Mouse (Mus musculus): Measurements from ENCODE around the gene Rbfox1. TPM values are rescaled to one million over a fixed set of nuclear protein-coding genes. Genes with fewer than 3 reads are reported as not detected.

Rbfox1 gene
- polyA plus RNA-seq, 1 experiment from 2014 or later: 1.9 TPM

- H3K36me3 ChIP-seq (ENCODE audit: control insufficient read depth, insufficient read depth, low read length): no peaks in the 10 kb centered on the region
- H3K4me1 ChIP-seq (replicated peaks; ENCODE audit: control insufficient read depth, insufficient read depth): no peaks in the 10 kb centered on the region
- no peaks in the 10 kb centered on the region for H3K27me3 ChIP-seq (ENCODE audit: control insufficient read depth, insufficient read depth, low read length)
- no peak overlapping the region for H3K4me3 ChIP-seq (ENCODE audit: low read depth, low read length)
- 69% methylated on average over 1 of the region's 1 CpGs for WGBS
- no peak overlapping the region for H3K27ac ChIP-seq (replicated peaks)
- H3K9ac ChIP-seq (ENCODE audit: low read length): no peak overlapping the region
- H3K4me2 ChIP-seq (replicated peaks; ENCODE audit: low read depth): no peak overlapping the region
- ATAC-seq (ENCODE audit: low FRiP score, low TSS enrichment): no peak
- no peak for DNase-seq (ENCODE audit: low spot score)
- TF ChIP-seq EP300 (optimal IDR thresholded peaks at IDR 0.05) (no peak), CTCF (IDR thresholded peaks at IDR 0.05; ENCODE audit: low read depth) (no peak)
- no peaks in the 10 kb centered on the region for H3K9me3 ChIP-seq (ENCODE audit: control insufficient read depth, low read length)
Measured at GRCm38 (mm10) chr16:5945682-5946081, 60.5 kb downstream of the Rbfox1 start.

GRCm38 (mm10) chr16:5953106-5953505 is 68.0 kb downstream of the Rbfox1 start:
- Histone ChIP-seq H3K9ac (ENCODE audit: low read length) (no peak overlapping the region), H3K36me3 (ENCODE audit: control insufficient read depth, insufficient read depth, low read length) (no peaks in the 10 kb centered on the region), H3K27ac (replicated peaks) (no peak overlapping the region), H3K9me3 (ENCODE audit: control insufficient read depth, low read length) (no peaks in the 10 kb centered on the region), H3K27me3 (ENCODE audit: control insufficient read depth, insufficient read depth, low read length) (no peaks in the 10 kb centered on the region), H3K4me1 (replicated peaks; ENCODE audit: control insufficient read depth, insufficient read depth) (no peaks in the 10 kb centered on the region), H3K4me3 (ENCODE audit: low read depth, low read length) (no peak overlapping the region), H3K4me2 (replicated peaks; ENCODE audit: low read depth) (no peak overlapping the region)
- DNase-seq (ENCODE audit: low spot score): no peak
- no peak for ATAC-seq (ENCODE audit: low FRiP score, low TSS enrichment)
- TF ChIP-seq CTCF (IDR thresholded peaks at IDR 0.05; ENCODE audit: low read depth) (no peak), EP300 (optimal IDR thresholded peaks at IDR 0.05) (no peak)
- 58% methylated on average over 3 of the region's 3 CpGs for WGBS

GRCm38 (mm10) chr16:5957418-5957817 is 72.3 kb downstream of the Rbfox1 start:
- H3K27me3 ChIP-seq (ENCODE audit: control insufficient read depth, insufficient read depth, low read length): no peaks in the 10 kb centered on the region
- H3K4me1 ChIP-seq (replicated peaks; ENCODE audit: control insufficient read depth, insufficient read depth): no peaks in the 10 kb centered on the region
- no peaks in the 10 kb centered on the region for H3K9me3 ChIP-seq (ENCODE audit: control insufficient read depth, low read length)
- H3K4me2 ChIP-seq (replicated peaks; ENCODE audit: low read depth): no peak overlapping the region
- WGBS: 66% methylated on average over 4 of the region's 4 CpGs
- no peak overlapping the region for H3K27ac ChIP-seq (replicated peaks)
- ATAC-seq (ENCODE audit: low FRiP score, low TSS enrichment): no peak
- H3K4me3 ChIP-seq (ENCODE audit: low read depth, low read length): no peak overlapping the region
- DNase-seq (ENCODE audit: low spot score): no peak
- H3K9ac ChIP-seq (ENCODE audit: low read length): no peak overlapping the region
- TF ChIP-seq CTCF (IDR thresholded peaks at IDR 0.05; ENCODE audit: low read depth): no peak
- no peak for TF ChIP-seq EP300 (optimal IDR thresholded peaks at IDR 0.05)
- H3K36me3 ChIP-seq (ENCODE audit: control insufficient read depth, insufficient read depth, low read length): no peaks in the 10 kb centered on the region

GRCm38 (mm10) chr16:5961786-5962185 is 76.6 kb downstream of the Rbfox1 start:
- Histone ChIP-seq H3K27ac (replicated peaks) (no peak overlapping the region), H3K27me3 (ENCODE audit: control insufficient read depth, insufficient read depth, low read length) (no peaks in the 10 kb centered on the region), H3K36me3 (ENCODE audit: control insufficient read depth, insufficient read depth, low read length) (no peaks in the 10 kb centered on the region), H3K9me3 (ENCODE audit: control insufficient read depth, low read length) (no peaks in the 10 kb centered on the region), H3K4me2 (replicated peaks; ENCODE audit: low read depth) (no peak overlapping the region), H3K4me1 (replicated peaks; ENCODE audit: control insufficient read depth, insufficient read depth) (no peaks in the 10 kb centered on the region), H3K9ac (ENCODE audit: low read length) (no peak overlapping the region), H3K4me3 (ENCODE audit: low read depth, low read length) (no peak overlapping the region)
- ATAC-seq (ENCODE audit: low FRiP score, low TSS enrichment) (no peak), DNase-seq (ENCODE audit: low spot score) (no peak)
- WGBS: 72% methylated on average over 3 of the region's 3 CpGs
- TF ChIP-seq EP300 (optimal IDR thresholded peaks at IDR 0.05) (no peak), CTCF (IDR thresholded peaks at IDR 0.05; ENCODE audit: low read depth) (no peak)

GRCm38 (mm10) chr16:5974172-5974571 is 89.0 kb downstream of the Rbfox1 start:
- WGBS: 54% methylated on average over 2 of the region's 2 CpGs
- Histone ChIP-seq H3K36me3 (ENCODE audit: control insufficient read depth, insufficient read depth, low read length) (no peaks in the 10 kb centered on the region), H3K4me2 (replicated peaks; ENCODE audit: low read depth) (no peak overlapping the region), H3K9ac (ENCODE audit: low read length) (no peak overlapping the region), H3K27me3 (ENCODE audit: control insufficient read depth, insufficient read depth, low read length) (no peaks in the 10 kb centered on the region), H3K4me3 (ENCODE audit: low read depth, low read length) (no peak overlapping the region), H3K4me1 (replicated peaks; ENCODE audit: control insufficient read depth, insufficient read depth) (no peaks in the 10 kb centered on the region), H3K9me3 (ENCODE audit: control insufficient read depth, low read length) (no peaks in the 10 kb centered on the region), H3K27ac (replicated peaks) (no peak overlapping the region)
- no peak for TF ChIP-seq CTCF (IDR thresholded peaks at IDR 0.05; ENCODE audit: low read depth)
- TF ChIP-seq EP300 (optimal IDR thresholded peaks at IDR 0.05): no peak
- ATAC-seq (ENCODE audit: low FRiP score, low TSS enrichment) (no peak), DNase-seq (ENCODE audit: low spot score) (no peak)

- Histone ChIP-seq H3K27me3 (ENCODE audit: control insufficient read depth, insufficient read depth, low read length) (no peaks in the 10 kb centered on the region), H3K4me2 (replicated peaks; ENCODE audit: low read depth) (no peak overlapping the region), H3K4me1 (replicated peaks; ENCODE audit: control insufficient read depth, insufficient read depth) (no peaks in the 10 kb centered on the region), H3K36me3 (ENCODE audit: control insufficient read depth, insufficient read depth, low read length) (no peaks in the 10 kb centered on the region), H3K27ac (replicated peaks) (no peak overlapping the region), H3K9ac (ENCODE audit: low read length) (no peak overlapping the region), H3K9me3 (ENCODE audit: control insufficient read depth, low read length) (no peaks in the 10 kb centered on the region), H3K4me3 (ENCODE audit: low read depth, low read length) (no peak overlapping the region)
- 30% methylated on average over 10 of the region's 10 CpGs for WGBS
- no peak for ATAC-seq (ENCODE audit: low FRiP score, low TSS enrichment)
- TF ChIP-seq CTCF (IDR thresholded peaks at IDR 0.05; ENCODE audit: low read depth) (no peak), EP300 (optimal IDR thresholded peaks at IDR 0.05) (no peak)
- no peak for DNase-seq (ENCODE audit: low spot score)
Measured at GRCm38 (mm10) chr16:5992045-5993011, 107.2 kb downstream of the Rbfox1 start.
